Mouse (Mus musculus) cerebellum, adult 9-11 months (tissue): ENCODE results near the gene Pgbd1.
"Not testable (repeated sequence)": the region's sequence is repeated elsewhere in the genome, so short reads cannot be mapped to it uniquely, and the experiment has no call there.

ENCODE experiments used
- DNase-seq: peaks from one replicate; pipeline ENCODE4 v3.0.0; 2022

Pgbd1 gene

DNA sequence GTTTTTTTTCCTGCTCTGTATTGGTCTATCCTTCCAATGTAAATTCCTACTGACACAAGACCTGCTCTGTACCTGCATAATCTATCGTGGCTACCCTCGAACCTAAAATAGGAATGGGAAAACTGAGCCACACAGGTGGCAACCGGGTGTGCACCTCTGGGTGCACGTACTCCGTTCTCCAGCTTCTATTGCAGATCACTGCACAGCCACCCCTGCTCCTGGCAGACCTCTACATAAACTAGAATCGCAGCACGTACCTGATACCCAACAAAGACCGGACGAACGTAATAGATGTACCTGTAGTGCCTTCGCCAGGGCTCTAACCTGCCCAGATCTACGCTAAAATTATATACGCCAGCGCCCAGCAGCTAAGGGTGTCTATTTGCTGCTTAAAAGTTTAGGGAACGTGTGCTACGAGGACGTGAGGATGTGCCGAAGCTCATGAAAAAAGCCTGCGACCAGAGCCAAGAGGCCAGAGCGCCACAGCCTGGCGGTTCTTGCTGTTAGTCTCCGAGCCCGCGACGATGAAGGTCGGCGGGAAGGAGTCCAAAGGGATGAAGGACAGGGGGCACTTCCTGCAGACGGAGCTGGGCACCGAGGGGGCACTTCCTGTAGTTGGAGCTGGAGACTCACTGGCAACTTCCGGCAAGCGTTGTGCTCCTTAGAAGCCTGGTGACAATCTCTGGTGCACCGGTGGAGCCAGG, at the start of gene Pgbd1:
Gene Pgbd1 (minus strand): TSS at position 556 of the 704 bp plus-strand sequence.
- peak; percentile 88 for DNase-seq

DNA sequence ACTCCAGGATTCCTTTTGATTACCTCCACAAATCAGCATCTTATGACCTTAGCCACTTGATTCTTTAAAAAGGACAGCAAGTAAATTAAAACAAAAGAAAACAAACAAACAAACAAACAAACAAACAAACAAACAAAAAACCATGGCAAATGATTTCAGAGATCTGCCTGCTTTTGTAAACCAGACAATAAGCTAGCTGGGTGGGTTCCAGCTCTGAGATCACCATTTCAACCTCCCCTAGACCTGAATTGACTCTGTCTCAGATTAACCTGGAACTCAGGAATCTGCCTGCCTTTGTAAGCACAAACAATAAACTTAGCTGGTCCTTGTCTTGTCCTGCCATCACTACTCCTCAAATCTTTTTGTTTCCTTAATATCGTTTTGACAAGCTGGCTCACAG, 46.0 kb upstream of the Pgbd1 start:
- DNase-seq: no peak

DNA sequence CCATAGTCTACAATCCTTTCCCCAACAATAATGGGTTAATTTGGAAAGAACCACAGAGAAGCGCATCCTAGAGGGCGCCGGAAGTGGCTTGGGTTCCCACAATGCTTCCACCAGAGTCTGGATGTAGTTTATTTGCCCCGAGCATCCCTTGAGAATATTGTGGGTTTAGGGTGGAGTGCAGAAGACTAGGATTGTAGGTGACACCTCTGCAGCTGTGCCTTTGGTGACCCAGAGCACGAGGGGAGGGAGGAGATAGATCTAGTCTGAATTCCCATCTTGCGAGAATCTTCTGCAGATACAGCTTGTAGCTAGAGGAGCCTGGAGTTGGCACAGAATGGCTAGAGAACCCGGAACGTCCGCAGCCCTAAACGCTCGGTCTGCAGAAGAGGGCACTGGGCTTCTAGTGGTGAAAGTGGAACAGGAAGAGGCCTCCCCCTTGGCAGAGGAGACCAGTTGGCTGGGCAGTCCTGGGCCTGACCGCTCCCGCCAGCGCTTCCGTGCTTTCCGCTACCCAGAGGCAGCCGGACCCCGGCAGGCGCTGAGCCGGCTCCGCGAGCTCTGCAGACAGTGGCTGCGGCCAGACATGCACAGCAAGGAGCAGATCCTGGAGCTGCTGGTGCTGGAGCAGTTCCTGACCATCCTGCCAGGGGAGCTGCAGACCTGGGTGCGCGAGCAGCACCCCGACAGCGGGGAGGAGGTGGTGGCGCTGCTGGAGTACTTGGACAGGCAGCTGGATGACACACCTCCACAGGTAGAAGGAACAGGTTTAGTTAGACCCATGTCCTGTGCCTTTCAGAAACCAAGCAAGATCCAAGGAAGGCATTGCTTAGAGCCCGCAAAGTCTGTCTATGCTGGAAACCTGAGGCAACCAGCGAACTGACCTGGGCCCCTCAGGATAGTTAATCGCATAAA, 38.2 kb upstream of the Pgbd1 start, which contains the start of the genes Zkscan4 and Gm10065:
Gene Zkscan4 (plus strand): TSS at position 149 of the 912 bp plus-strand sequence.
Gene Gm10065 (minus strand): TSS at position 683 of the 912 bp plus-strand sequence.
- peak; percentile 81 for DNase-seq

DNA sequence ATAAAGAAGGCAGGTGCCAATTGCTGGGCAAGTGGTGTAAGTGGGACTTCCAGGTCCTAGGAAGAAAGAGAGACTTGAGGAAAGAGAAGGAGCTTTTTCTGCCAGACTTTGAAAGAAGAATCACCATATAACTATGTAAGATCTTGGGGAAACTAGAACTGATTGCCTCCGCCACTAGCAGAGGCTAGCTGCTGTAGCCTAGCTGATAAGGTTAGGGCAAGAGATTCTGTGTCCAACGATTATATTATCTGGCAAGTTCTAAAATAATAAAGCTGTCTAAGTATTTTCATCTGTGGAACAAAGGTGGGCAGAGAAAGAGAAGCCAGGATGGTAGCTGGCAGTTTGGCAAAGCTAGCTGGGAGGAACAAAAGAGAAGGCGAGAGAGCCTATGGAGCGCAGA, 31.6 kb upstream of the Pgbd1 start:
- no peak for DNase-seq

DNA sequence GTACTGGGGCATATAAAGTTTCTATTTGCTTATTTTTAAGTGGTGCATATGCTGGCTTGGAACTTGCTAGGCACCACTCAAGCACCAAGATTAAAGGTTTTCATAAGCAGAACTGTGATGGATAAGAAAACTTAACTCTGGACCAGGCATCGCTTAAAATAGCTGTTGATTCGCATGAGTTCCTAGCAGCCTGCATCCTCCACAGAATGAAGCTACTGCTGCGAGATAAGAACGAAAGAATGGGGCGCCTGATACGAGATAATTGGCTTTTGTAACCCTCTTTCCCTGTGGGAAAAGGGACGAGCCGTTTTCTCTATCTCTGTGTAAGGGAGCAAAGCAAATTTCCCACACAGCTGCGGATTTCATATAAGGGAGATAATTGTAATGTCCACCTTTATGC, 28.2 kb upstream of the Pgbd1 start:
- no peak for DNase-seq

DNA sequence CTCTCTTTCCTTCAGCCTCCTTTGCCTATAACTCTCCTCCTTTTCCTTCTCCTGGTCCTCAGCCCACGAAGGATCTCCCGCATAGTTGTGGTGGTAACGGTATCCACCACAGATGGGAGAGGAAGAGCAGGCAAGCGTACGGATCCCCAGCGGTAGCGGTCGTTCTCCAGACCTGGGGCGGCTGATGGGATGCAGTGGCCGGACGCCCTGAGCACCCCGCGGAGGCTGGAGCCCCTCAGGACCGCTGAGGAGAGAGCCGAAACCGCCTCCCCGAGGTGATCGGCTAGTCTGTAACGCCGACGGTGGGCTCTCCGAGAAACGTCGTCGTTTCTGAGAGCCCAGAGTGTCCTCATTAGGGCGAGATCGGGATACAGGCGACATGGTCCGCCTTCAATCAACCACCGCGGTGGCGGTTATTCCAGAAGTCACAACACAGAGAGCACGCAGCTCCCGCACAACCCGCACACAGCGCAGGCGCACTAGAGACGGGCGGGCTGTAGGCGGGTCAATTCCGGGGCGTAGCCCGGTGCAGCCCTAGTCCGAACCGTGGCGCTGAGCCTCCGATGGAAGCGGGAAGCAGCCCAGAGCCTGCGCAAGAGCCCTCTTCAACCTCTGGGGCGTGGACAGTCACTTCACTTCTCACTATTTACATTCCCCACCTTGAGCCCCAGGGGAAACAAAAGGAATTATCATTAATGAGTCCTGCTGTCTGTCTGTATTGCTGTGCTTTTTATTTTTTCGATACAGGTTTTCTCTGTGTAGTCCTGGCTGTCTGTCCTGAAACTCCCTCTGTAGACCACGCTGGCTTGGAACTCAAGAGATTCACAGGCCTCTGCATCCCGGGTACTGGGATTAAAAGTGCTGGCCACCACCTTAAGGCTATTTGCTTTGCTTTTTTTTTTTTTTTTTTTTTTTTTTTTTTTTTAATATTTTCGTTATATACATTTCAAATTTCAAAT, 27.5 kb upstream of the Pgbd1 start, which contains the start of gene Nkapl:
Gene Nkapl (minus strand): TSS at position 449 of the 959 bp plus-strand sequence.
- peak; percentile 89 for DNase-seq

DNA sequence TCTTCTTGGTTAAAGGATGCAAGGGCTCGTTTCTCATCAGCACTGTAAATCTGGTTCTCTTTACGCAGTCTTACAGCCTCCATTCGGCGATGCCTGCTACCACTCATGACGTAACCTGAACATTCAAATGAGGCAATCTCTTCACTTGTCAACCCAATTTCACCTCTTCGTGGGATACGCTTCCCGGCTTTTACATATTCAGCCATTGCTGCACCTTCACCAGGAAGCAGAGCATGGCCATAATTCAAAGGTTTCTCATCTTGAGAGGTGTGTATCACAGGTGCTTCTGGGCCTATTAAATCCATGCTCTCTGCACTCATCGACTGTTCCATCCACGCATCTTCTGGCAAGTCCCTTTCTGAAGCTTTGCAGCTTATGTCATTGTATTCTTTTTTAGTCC, 26.5 kb upstream of the Pgbd1 start:
- DNase-seq: no peak

DNA sequence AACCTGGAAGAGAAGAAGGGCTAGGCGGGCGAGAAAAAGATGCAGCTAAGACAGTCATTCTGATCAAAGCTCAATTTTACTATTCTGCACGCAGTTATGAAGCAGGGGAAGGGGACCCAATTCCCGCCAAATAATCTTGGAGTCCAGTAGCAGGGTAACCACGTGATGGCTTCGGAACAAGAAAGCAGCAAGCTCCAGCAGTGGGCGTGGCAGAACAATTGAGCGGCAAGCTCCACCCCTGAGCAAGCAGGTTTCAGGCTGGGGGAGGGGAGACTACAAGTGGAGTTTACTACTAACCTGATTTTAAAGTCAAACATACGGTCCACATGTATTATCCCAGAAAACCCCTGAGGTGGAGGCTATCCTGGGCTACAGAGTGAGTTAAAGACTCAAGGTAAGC, 21.7 kb upstream of the Pgbd1 start:
- DNase-seq: not testable (repeated sequence)

DNA sequence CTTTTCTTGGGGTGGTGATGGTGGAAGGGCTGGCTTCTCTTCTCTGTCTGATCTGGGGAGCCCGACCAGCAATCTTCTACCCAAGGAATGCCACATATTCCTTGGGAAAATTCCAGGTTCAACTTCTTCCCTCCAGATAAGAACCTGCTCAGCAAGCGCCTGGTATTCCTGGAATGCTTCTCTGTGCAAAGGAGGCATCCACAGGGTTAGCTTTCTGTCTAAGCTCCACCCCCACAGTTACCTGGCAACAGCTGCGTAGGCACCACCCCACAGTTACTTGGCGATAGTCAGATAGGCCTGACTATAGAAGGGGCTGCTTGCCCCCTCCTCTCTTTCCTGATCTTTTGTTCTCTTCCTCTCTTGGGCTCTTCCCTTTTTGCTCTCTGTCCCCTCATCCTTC, 15.5 kb upstream of the Pgbd1 start:
- DNase-seq: no peak

DNA sequence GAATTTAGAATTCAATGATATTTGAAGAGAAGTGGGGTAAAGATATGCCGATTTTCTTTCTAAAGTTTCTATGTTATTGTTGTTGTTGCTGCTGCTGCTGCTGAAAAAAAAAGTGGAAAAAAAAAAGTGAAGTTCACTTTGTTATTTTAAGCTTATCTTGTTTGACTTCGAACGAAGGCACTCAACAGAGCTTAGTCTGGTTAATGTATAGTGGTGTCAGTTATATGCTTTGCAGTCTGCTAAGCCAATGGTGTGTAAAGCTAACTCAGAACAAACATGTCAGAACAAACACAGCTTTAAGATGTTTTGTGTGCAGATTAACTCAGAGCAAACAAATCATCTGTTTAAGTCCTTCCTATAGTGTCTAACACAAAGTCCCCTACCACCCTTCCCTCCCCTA, 13.3 kb upstream of the Pgbd1 start:
- no peak for DNase-seq

DNA sequence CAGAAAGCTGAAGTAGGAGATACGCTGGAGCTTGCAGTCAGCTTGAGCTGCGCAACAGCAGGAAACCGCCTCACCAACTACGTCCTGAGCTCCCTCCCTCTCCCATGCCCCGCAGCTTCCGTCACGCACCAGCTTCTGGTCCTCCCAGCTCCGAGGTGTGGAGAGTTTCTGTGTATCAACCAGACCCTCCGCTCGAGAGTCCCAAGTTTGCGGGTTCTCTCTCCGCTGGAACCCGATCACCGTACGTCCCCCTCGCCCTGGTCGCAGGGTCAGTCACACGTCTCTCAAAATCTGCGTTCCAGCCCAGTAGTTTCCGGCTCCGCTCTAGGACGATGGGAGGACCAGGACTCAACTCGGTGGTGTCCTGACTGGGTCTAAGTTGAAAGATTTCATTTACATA, 12.6 kb upstream of the Pgbd1 start, which contains the start of gene Zscan26:
Gene Zscan26 (minus strand): TSS at position 282 of the 400 bp plus-strand sequence.
- peak; percentile 82 for DNase-seq

DNA sequence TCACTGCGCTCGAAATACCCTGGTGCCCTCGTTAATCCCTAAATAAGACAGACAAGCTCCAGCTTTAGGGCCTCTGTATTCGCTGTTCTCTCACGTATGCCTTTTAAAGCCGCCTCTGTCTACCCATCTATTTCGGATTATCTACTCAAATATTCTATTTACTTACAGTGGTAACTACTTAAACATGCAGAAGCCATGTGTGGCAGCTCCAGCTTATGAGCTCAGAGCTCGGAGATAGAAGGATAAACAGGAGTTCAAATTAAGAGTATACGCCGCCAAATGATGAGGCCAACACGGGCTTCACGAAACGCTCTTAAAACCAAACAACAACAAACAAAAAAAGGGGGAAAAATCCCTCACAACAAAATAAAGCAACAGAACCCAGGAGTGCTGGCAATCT, 12.2 kb upstream of the Pgbd1 start:
- no peak for DNase-seq

DNA sequence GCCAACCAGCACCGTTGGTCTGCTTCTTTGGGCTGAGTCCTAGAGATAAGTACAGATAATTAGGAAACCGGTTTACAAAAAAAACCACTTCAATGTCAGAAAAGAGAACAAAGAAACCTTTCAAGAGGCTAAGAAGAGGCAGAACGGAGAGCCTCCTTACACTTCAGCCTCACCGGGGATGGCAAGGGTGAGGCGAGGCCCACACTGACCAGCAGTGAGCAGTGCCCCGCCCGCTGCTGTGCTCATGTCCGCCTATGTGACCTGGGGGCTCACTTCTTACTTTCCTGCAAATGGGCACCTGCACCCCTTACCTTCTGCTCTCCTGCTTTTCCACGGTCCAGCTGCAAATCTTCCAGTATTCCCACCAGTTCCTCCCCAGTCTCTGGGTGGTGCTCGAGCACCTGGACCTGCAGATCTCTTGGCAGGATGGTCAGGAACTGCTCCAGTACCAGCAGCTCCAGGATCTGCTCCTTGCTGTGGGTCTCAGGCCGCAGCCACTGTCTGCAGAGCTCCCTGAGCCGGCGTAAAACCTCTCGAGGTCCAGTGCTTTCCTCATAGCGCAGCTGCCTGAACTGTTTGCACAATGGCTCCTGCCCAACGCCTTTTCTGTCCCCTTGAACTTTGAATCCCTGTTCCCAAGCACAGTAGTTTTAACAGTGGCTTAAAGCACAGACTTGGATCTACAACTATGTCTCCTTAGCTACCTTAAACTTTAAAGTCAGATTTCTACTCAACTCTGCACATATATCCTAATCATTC, 7.2 kb upstream of the Pgbd1 start:
- DNase-seq: no peak

DNA sequence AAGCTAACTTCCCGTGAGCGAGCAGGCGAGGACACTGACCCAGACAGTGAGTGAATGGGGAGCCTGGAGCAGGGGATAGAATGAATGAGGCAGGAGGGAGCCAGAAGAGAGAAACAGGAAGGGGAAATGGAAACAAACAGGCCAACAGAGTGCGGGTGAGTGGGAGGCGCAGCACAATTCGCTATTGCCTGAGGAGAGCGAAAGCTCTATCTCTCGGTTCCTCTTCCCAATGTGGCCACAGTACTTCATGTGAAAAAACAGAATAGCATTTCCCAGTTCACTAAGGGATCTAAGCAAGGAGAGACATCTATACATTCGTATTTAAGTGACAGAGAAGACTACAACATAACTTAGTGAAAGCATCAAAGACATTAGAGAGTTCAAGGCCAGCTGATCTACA, 5.9 kb upstream of the Pgbd1 start:
- no peak for DNase-seq

DNA sequence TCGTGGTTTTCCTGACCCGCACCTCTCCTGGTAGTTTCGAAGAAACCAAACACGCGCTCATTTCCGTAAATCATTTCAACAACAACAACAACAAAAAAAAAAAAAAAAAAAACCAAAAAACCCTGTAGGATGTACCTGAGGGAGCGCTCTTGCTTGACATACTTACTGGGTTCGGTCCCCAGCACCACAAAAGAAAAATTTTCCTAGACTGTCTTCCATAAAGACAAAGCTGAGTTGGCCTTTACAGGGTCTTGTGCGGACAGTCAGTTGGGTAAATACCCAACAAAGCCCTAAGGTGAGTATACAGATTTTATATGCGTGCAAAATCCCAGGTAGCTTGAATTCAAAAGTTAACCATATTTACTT, 332 bp upstream of the Pgbd1 start:
- no peak for DNase-seq

DNA sequence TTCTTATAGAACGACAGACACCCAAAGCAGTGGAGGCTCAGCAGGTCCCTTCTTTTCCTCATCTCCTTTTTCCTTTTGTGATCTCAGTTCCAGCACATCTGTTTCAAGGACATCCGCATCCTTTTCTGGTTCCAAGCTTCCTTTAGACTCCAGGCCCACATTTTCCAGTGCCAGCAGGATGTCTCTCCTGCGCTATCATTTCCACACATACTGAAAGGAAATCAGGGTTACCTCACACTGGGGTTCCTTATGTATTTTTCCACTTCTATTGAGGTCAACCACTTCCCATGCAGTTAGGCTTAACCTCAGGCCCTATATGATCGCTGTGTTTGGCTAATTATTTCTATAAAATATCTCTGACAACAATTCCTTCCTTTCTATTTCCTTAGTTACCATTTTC, 5.4 kb downstream of the Pgbd1 start:
- DNase-seq: no peak

DNA sequence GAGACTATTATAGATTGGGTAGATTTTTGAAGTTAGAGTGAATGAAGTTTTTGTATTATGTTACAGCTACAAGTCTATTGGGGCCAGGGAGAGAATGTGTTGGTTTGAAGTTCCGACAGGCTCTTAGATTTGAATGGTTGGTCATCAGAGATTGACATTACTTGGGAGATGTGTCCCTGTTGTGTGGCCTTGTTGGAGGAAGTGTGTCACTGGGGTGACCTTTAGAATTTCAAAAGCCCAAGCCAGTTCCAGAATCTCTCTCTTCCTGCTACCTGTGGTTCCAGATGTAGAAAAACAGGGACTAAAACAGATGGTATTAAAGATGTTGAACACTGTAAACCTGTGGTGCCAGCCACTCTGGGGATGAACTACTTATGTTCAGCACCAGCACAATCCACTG, 13.2 kb downstream of the Pgbd1 start:
- DNase-seq: no peak

DNA sequence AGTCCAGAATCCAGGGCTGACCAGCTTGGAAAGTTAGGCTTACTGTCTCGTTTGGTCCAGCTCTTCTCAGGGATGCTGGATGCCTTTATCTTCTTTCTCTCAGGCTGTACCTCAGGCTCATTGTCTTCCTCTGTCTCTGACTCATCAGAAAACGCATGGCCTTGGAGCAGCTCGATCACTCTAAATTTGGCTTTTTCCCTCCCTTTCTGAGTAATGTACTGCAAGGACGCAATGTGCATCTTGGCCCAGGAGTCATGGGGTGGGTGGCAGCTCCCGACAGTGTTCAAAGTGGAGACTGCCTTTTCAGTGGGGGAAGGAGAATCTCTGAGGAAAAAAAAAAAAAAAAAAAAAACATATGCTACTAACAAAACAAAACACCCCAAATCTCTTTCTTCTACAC, 17.6 kb downstream of the Pgbd1 start:
- DNase-seq: no peak

DNA sequence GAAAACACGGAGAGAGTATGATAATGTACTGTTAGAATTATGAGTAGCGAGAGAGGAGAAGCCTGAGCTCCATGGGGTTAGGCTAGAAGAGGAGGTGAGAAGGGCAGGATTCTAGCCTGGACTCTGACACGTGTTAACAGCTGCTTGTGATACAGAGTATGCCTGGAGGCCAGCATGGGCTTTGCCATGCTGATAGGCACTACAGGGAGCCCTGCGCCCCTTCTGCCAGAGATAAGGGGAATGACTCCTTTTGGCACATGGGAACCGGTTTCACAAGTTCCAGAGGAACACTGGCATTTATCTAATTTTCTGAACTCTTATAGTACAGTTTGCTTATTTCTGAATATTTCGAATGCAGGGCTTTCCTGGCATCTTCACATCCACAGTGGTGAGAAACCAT, 22.0 kb downstream of the Pgbd1 start:
- DNase-seq: no peak

DNA sequence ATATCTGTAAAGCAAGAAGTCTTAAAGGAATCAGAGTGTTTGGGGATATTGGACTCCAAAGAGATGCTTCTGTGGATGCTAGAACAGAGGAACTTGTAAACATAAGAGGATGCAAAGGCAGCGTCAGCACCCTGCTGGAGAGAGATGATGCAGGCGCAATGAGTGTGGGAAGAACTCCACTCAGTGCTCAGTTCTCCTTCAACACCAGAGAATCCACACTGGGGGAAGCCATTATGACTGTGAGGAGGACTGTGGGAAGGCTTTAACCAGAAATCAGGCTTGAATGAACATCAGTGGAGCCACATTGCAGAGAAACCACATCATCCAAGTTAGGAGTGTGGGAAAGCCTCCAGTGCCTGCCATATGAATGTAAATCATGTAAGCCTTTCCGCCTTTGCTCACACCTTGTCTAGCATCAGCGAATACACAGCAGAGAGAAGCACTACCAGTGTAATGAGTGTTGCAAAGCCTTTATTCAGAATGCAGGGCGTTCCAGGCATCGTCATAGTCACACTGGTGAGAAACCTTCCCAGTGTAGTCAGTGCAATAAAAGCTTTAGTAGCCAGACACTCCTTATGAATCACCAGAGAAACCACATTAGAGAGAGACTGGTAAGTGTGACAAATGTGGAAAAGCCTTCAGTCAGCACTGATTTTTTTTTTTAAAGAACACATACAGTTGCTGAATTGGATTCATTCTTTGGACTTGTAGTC, 23.4 kb downstream of the Pgbd1 start:
- DNase-seq: no peak

DNA sequence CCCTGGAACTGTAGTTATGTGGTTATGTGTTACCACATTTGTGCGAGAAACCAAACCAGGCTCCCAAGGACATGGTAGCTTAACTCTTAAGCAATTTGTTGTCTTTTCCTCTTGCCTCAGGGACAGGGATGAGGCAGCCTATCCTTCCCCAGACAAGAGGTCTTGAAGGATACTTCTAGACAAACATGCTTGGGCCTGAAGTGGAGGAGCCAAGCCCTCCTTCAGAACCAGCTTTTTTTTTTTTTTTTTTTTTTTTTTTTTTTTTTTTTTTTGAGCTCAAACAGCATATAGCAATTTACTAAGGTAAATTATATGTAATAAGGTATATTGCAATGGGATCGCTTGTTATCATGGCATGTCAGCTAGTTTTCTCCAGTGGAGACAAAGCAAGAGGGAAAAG, 25.1 kb downstream of the Pgbd1 start:
- no peak for DNase-seq
